Mouse (Mus musculus): Measurements from ENCODE around the gene Habp2. TPM values are rescaled to one million over a fixed set of nuclear protein-coding genes. Genes with fewer than 3 reads are reported as not detected.
A peak's percentile ranks its signal among the peaks of the same experiment; 100 is the strongest.

Gene Habp2
- polyA plus RNA-seq, 1 experiment from 2014 or later = not detected

DNA sequence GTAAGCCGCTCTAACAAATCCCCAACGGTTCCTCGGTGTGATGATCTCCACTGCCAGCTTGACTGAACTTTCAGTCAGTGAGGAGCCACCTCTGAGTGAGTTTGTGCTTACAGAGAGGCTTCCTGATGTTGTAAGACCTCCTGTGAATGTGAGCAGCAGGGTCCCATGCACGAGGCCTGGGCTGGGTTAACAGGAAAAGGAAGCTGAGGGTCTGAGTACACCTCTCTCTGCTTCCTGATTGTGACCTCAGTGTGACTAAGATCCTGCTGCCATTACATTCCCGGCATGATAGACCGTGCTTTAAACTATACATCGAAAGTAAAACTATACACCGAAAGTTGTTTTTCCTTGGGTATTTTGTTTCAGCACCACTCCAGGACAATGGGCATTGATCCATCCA, 14.9 kb upstream of the Habp2 start:
- H3K27ac ChIP-seq = no peak overlapping the region
- 87% methylated on average over 8 of the region's 8 CpGs for WGBS
- no peaks in the 10 kb centered on the region for H3K9me3 ChIP-seq

DNA sequence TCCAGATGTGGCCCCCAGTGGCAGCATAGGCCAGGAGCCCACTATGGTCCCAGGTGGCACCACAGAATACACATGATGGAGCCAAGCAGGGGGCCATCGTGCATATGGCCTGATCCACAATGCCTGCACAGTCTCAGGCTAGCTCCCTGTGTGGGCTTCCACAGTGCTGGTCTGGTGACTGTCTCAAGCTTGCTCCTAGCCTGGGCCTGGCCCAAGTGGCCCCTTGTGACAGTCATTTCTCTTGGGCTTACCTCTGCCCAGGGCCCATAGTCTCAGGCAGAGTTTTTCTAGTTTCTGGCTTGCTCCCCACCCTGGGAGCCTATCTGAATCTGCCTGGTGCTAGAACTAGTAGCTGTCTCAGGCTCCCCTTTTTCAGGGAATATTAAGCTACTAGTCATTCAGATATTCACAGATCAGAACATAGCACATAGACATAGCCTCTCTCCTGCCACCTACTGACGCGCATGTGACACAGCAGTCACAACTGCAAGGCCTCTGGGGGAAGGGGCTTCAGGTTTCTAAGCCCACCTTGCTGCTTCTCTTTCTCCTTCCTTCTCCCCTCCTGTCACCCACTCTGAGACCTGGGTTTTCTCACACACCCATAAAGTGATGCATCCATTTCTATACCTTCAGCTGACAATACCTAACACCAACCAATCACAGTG, 9.7 kb upstream of the Habp2 start:
- ATAC-seq (ENCODE audit: insufficient number of reproducible peaks, insufficient read depth, low FRiP score, low TSS enrichment, low read depth) = 0 out of 2 replicates have a peak, but pooled peaks have one; percentile 37
- WGBS = 57% methylated on average over 3 of the region's 3 CpGs
- Histone ChIP-seq H3K4me3 (replicated peaks) (no peak overlapping the region), H3K9me3 (no peaks in the 10 kb centered on the region), H3K9ac (replicated peaks) (no peak overlapping the region), H3K4me2 (no peak overlapping the region), H3K27me3 (peaks cover 13% of the 10 kb centered on the region; the same call in 1 of the 2 replicates), H3K4me1 (replicated peaks) (no peaks in the 10 kb centered on the region), H3K27ac (no peak overlapping the region), H3K36me3 (no peaks in the 10 kb centered on the region)

More for the DNA sequence above, 14.9 kb upstream of the Habp2 start:
- H3K36me3 ChIP-seq = no peaks in the 10 kb centered on the region
- no peak for ATAC-seq (ENCODE audit: insufficient number of reproducible peaks, insufficient read depth, low FRiP score, low TSS enrichment, low read depth)
- peaks cover 17% of the 10 kb centered on the region; the same call in 1 of the 2 replicates for H3K27me3 ChIP-seq
- H3K4me3 ChIP-seq (replicated peaks) = no peak overlapping the region
- no peak overlapping the region for H3K4me2 ChIP-seq
- H3K9ac ChIP-seq (replicated peaks) = no peak overlapping the region
- H3K4me1 ChIP-seq (replicated peaks) = no peaks in the 10 kb centered on the region

DNA sequence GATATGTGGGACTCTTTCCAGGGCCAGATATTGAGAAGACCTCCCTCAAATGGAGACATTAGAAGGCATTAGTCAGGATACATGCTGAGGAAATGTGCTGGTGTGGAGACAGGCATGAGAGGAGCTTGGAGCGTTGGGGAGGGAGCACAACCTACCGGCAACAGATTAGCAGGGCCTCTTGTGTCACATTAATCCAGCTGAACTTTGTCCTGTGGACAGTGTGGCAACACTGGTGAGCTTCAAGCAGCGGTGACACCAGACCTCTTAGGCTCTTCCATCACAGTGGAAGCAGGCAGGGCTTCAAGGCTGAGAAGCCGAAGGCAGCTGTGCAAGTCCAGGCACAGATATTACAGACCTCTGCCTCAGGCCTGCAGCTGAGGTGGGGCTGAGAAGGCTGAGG, 9.0 kb upstream of the Habp2 start:
- H3K27me3 ChIP-seq = peaks cover 13% of the 10 kb centered on the region; the same call in 1 of the 2 replicates
- ATAC-seq (ENCODE audit: insufficient number of reproducible peaks, insufficient read depth, low FRiP score, low TSS enrichment, low read depth) = no peak
- no peak overlapping the region for H3K9ac ChIP-seq (replicated peaks)
- WGBS = 81% methylated on average over 4 of the region's 4 CpGs
- no peak overlapping the region for H3K4me2 ChIP-seq
- H3K9me3 ChIP-seq = no peaks in the 10 kb centered on the region
- H3K4me1 ChIP-seq (replicated peaks) = no peaks in the 10 kb centered on the region
- H3K4me3 ChIP-seq (replicated peaks) = no peak overlapping the region
- no peak overlapping the region for H3K27ac ChIP-seq
- no peaks in the 10 kb centered on the region for H3K36me3 ChIP-seq

DNA sequence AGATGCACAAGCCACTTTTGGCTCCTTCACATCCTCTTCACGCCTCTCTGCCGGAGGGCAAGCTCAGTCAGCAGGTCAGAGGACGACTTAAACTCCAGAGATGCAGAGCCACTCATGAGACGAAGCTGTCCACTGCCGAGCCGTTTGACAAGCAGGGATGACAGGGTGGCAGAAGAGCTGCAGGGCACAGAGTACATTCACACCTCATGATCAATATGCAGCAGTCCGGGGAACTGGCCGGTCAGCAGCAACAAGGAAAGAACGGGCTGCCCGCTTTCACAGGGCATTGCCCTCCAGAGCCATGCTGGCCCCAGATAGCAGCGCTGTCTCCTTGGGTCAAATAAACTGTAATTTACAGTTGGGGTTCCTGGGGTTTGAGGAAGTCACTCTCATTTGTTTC, 8.6 kb upstream of the Habp2 start:
- ATAC-seq (ENCODE audit: insufficient number of reproducible peaks, insufficient read depth, low FRiP score, low TSS enrichment, low read depth) = no peak
- 79% methylated on average over 11 of the region's 11 CpGs for WGBS
- no peak overlapping the region for H3K27ac ChIP-seq
- H3K4me3 ChIP-seq (replicated peaks) = no peak overlapping the region
- H3K4me1 ChIP-seq (replicated peaks) = no peaks in the 10 kb centered on the region
- no peaks in the 10 kb centered on the region for H3K36me3 ChIP-seq
- peaks cover 13% of the 10 kb centered on the region; the same call in 1 of the 2 replicates for H3K27me3 ChIP-seq
- H3K9ac ChIP-seq (replicated peaks) = no peak overlapping the region
- H3K9me3 ChIP-seq = no peaks in the 10 kb centered on the region
- no peak overlapping the region for H3K4me2 ChIP-seq

DNA sequence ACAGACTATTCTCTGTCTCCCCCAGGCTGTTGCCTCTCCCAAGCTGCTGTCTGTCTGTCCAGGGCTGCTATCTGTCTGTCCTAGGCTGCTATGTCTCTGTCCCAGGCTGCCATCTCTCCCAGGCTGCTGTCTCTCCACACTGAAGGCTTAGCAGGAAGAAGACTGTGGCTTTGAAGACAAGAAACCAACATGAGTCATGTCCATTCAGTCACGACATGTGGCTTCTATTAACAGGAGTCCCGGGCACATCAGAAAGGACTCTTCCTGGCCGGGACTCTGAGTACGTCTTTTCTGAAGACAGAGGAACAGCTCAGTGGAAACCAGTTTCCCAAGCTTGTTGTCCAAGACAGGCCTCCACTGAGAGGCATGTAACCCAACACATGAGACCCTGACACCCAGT, 1.7 kb upstream of the Habp2 start:
- Histone ChIP-seq H3K4me3 (replicated peaks) (no peak overlapping the region), H3K27me3 (0 out of 2 replicates have a peak, but pooled peaks cover 3% of the 10 kb centered on the region), H3K4me1 (replicated peaks) (no peaks in the 10 kb centered on the region), H3K36me3 (no peaks in the 10 kb centered on the region), H3K4me2 (no peak overlapping the region), H3K27ac (no peak overlapping the region), H3K9me3 (no peaks in the 10 kb centered on the region), H3K9ac (replicated peaks) (no peak overlapping the region)
- no peak for ATAC-seq (ENCODE audit: insufficient number of reproducible peaks, insufficient read depth, low FRiP score, low TSS enrichment, low read depth)
- 23% methylated on average over 4 of the region's 4 CpGs for WGBS

DNA sequence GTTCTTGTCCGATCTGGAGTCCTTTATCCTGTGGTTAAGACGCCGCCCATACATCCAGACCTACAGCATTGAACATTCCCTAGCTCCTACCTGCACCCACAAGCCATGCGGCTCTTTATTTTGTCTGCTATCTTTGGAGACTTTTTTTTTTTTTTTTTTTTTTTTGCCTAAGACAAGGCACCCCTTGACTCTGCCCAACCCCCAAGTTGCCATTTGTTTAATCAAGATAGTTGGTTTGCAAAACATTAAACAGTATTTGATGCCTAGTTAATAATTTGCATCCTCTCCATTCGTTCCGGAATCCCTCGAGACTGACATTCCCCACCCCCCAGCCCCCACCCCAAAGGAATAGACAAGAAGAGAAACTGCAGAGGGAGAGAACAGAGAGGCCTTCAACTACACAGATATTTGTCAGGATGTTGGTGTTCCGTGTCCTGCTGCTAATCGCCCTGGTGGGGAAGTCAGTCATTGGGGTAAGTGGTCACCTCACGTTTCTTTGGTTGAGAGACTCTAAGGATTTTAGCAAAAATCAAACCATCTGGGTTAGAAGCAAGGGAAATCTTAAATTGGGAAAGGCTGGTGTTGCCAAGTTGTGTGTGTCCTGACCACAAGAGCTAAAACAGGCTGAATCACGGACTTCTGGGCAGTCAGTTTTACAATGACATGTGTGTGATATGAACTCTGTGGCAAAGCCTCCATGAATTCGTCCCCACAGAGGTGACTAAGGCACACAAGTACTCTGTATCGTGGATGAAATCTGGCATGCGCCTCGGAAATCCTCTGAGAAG, 837 bp downstream of the Habp2 start:
- H3K4me3 ChIP-seq (replicated peaks) = no peak overlapping the region
- peaks cover 3% of the 10 kb centered on the region; the same call in 1 of the 2 replicates for H3K27me3 ChIP-seq
- no peaks in the 10 kb centered on the region for H3K36me3 ChIP-seq
- H3K4me2 ChIP-seq = no peak overlapping the region
- H3K4me1 ChIP-seq (replicated peaks) = peaks cover 14% of the 10 kb centered on the region
- no peak for ATAC-seq (ENCODE audit: insufficient number of reproducible peaks, insufficient read depth, low FRiP score, low TSS enrichment, low read depth)
- no peak overlapping the region for H3K9ac ChIP-seq (replicated peaks)
- no peak overlapping the region for H3K27ac ChIP-seq
- 85% methylated on average over 15 of the region's 15 CpGs for WGBS
- H3K9me3 ChIP-seq = no peaks in the 10 kb centered on the region

DNA sequence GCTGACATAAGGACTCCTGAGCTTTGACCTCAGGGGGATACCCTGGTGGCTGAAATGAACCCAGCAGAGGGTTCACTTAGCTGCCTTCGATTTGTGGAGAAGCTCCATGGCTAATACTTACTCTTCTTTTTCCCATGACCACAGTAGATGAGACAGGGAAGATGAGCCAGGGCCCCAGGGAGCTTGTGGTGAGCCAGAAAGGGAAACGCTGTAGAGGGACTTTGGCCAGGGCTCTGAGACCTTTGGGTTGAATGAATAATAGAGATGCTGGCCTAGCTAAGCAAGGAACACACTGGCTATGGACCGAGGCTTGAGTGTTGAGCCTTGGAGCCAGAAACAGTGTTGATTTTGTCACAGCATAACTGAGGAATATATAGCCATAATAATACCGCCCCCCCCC, 1.5 kb downstream of the Habp2 start:
- no peak overlapping the region for H3K4me2 ChIP-seq
- peaks cover 14% of the 10 kb centered on the region for H3K4me1 ChIP-seq (replicated peaks)
- H3K4me3 ChIP-seq (replicated peaks) = no peak overlapping the region
- no peaks in the 10 kb centered on the region for H3K36me3 ChIP-seq
- no peaks in the 10 kb centered on the region for H3K9me3 ChIP-seq
- no peak overlapping the region for H3K9ac ChIP-seq (replicated peaks)
- ATAC-seq (ENCODE audit: insufficient number of reproducible peaks, insufficient read depth, low FRiP score, low TSS enrichment, low read depth) = no peak
- no peak overlapping the region for H3K27ac ChIP-seq
- H3K27me3 ChIP-seq = peaks cover 3% of the 10 kb centered on the region; the same call in 1 of the 2 replicates
- WGBS = 86% methylated on average over 4 of the region's 4 CpGs

DNA sequence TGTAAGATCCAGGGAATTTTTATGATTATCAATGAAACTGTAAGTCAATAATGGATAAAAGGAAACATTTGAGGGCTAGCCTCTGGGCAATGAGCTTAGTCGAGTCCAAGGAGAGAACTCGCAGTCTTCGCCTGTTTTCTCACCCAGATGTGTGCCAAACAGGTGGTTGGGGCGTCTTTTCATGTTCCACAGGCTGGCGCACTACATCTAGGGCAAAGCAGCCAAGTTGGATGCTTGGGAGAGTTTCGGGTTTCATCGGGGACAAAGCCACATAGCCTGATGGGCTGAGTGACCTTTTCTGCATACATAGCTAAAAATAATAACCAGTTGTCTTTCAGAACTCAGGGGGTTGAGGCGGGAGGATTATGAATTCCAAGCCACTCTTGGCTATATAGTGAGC, 2.7 kb downstream of the Habp2 start:
- no peak overlapping the region for H3K27ac ChIP-seq
- no peaks in the 10 kb centered on the region for H3K9me3 ChIP-seq
- H3K36me3 ChIP-seq = no peaks in the 10 kb centered on the region
- H3K9ac ChIP-seq (replicated peaks) = no peak overlapping the region
- 76% methylated on average over 8 of the region's 8 CpGs for WGBS
- H3K4me2 ChIP-seq = no peak overlapping the region
- H3K4me3 ChIP-seq (replicated peaks) = no peak overlapping the region
- H3K27me3 ChIP-seq = no peaks in the 10 kb centered on the region; the same call in 1 of the 2 replicates
- H3K4me1 ChIP-seq (replicated peaks) = peaks cover 15% of the 10 kb centered on the region
- ATAC-seq (ENCODE audit: insufficient number of reproducible peaks, insufficient read depth, low FRiP score, low TSS enrichment, low read depth) = no peak

DNA sequence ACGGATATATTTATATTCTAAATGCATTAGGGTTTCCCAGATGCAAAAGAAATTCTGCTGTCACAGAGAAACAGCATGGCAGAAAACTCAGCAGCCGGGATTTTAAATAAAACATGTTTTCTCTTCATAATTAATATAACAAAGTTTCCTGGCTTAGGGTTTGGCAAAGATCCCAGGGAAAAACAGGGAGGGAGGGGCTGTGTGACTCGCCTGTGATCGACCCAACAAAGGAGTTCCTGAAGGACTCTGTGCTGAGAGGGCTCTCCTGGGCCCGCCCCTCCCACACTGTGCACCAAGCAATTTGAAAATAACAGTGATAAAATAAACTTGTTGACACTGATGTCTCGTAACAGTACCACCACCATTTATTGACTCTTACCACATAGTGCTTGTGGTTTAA, 5.0 kb downstream of the Habp2 start:
- ATAC-seq (ENCODE audit: insufficient number of reproducible peaks, insufficient read depth, low FRiP score, low TSS enrichment, low read depth) = no peak
- H3K9me3 ChIP-seq = no peaks in the 10 kb centered on the region
- H3K27me3 ChIP-seq = peaks cover 3% of the 10 kb centered on the region; the same call in 1 of the 2 replicates
- H3K4me3 ChIP-seq (replicated peaks) = no peak overlapping the region
- 54% methylated on average over 6 of the region's 6 CpGs for WGBS
- no peak overlapping the region for H3K9ac ChIP-seq (replicated peaks)
- peaks cover 19% of the 10 kb centered on the region for H3K4me1 ChIP-seq (replicated peaks)
- no peak overlapping the region for H3K4me2 ChIP-seq
- peak overlapping the region; percentile 35; the same call in 1 of the 2 replicates for H3K27ac ChIP-seq
- no peaks in the 10 kb centered on the region for H3K36me3 ChIP-seq

DNA sequence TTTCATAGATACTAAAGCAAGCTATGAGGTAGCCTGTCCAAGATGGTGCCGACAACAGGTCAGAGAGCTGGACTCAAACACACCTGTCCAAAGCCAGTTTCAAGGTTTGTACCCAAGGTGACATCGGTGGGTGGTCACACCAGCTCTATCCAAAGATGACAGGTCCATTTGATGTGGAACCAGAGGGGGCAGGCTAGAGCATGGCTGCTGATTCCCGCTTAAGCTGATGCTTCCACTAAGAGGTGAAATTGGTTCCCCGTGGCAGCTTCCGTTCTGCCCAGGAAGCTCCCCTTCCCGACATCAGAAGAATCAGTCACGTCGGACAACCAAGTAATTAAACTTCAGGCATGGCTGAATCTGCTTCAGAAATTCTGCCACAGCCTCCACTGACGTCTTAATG, 5.4 kb downstream of the Habp2 start:
- no peak overlapping the region; the same call in 1 of the 2 replicates for H3K27ac ChIP-seq

DNA sequence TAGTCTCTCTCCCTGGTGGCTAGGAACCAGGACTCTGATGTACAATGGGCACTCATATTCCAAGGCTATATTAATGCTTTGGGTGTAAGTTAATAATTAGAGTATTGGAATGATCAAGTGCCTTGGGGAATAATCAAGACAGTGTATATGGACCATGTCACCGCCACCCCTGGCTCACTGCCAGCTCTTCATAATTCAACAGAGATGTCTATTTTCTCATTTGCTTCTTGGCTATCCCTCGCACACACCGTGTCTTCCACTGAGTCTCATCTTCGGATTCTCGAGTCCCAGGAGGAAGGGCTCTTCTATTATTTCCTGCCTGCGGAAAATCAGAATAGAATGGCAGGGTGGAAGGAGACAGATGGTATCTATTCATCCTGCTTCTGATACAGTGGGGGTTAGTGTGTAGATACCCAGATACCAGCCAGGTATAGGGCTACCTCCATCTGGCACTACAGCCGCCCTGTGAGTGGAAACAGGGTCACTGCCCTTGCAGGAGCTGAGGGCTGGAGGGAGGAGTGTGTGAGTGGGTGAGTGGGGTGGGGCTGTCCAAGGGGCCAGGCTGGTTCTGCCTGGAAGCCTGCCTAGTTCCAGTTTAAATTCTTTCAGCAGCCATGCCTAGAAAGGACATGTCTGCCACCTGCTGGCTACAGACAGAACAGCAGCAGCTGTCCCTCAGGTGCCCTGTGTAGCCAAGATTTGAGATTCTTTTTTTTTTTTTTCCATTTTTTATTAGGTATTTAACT, 7.9 kb downstream of the Habp2 start:
- no peak overlapping the region for H3K4me2 ChIP-seq
- WGBS = 73% methylated on average over 7 of the region's 7 CpGs

More for the DNA sequence above, 5.4 kb downstream of the Habp2 start:
- Histone ChIP-seq H3K9me3 (no peaks in the 10 kb centered on the region), H3K4me2 (no peak overlapping the region), H3K4me1 (replicated peaks) (peaks cover 19% of the 10 kb centered on the region), H3K36me3 (no peaks in the 10 kb centered on the region), H3K4me3 (replicated peaks) (no peak overlapping the region), H3K27me3 (peaks cover 3% of the 10 kb centered on the region; the same call in 1 of the 2 replicates), H3K9ac (replicated peaks) (no peak overlapping the region)
- WGBS = 70% methylated on average over 9 of the region's 9 CpGs
- ATAC-seq (ENCODE audit: insufficient number of reproducible peaks, insufficient read depth, low FRiP score, low TSS enrichment, low read depth) = no peak

More for the DNA sequence above, 7.9 kb downstream of the Habp2 start:
- peaks cover 3% of the 10 kb centered on the region; the same call in 1 of the 2 replicates for H3K27me3 ChIP-seq
- peak; percentile 63; the same call in 1 of the 2 replicates for ATAC-seq (ENCODE audit: insufficient number of reproducible peaks, insufficient read depth, low FRiP score, low TSS enrichment, low read depth)
- H3K4me1 ChIP-seq (replicated peaks) = peaks cover 19% of the 10 kb centered on the region
- H3K27ac ChIP-seq = no peak overlapping the region
- no peak overlapping the region for H3K9ac ChIP-seq (replicated peaks)
- no peak overlapping the region for H3K4me3 ChIP-seq (replicated peaks)
- no peaks in the 10 kb centered on the region for H3K9me3 ChIP-seq
- H3K36me3 ChIP-seq = no peaks in the 10 kb centered on the region
